Comparison of ENCODE assay signal across 9 mouse cellular contexts in genomic region chr17:36896583-36896982, GRCm38 (mm10). TPM values are rescaled to one million over a fixed set of nuclear protein-coding genes. Genes with fewer than 3 reads are reported as not detected.
A peak's percentile ranks its signal among the peaks of the same experiment; 100 is the strongest.
DNase-seq lines count a peak whose midpoint lies in the region; ATAC-seq and TF ChIP-seq lines count a peak whose summit lies in the region.
"Had no signal": no experiment of that assay in that cellular context is flagged by ENCODE, and none has a peak within 500 bp of the region (broad histone marks: within the 10 kb centered on the region; RNA-seq: fewer than 3 reads in every experiment).

No protein-coding gene starts in this region.

- DNase-seq in CD4-positive, CD25-positive, alpha-beta regulatory T cell, adult 2 months (ENCODE audit: low read depth, low spot score) = peak; percentile 43
- peak; percentile 21 to 60 for DNase-seq in left cerebral cortex, adult 18-20 months (ENCODE audit: low spot score in 2 of 2)
- no peak for DNase-seq in left cerebral cortex, adult 11 months (ENCODE audit: low spot score)
- DNase-seq in R1 (ENCODE audit: low read depth, low spot score) = peak; percentile 69
- DNase-seq in embryo, embryonic 11 days = peak; percentile 42
- peak; percentile 42 for DNase-seq in limb, embryonic 10.5 days (ENCODE audit: low spot score)
- peak; percentile 51 for DNase-seq in stomach, postnatal 0 days (ENCODE audit: low spot score)

- no peak overlapping the region for H3K27ac ChIP-seq in limb, embryonic 10.5 days
- H3K27ac ChIP-seq in stomach, postnatal 0 days (replicated peaks) = no peak overlapping the region
- H3K27ac ChIP-seq: heart, embryonic 13.5 days had no signal

- H3K4me1 ChIP-seq in limb, embryonic 10.5 days = no peaks in the 10 kb centered on the region
- H3K4me1 ChIP-seq in stomach, postnatal 0 days (replicated peaks; ENCODE audit: control insufficient read depth, insufficient read depth) = no peaks in the 10 kb centered on the region
- H3K4me1 ChIP-seq: heart, embryonic 13.5 days had no signal

- H3K9me3 ChIP-seq in limb, embryonic 10.5 days (replicated peaks) = no peaks in the 10 kb centered on the region
- no peaks in the 10 kb centered on the region for H3K9me3 ChIP-seq in stomach, postnatal 0 days (ENCODE audit: control insufficient read depth, low read length)
- H3K9me3 ChIP-seq: heart, embryonic 13.5 days had no signal

- no peak overlapping the region for H3K4me3 ChIP-seq in limb, embryonic 10.5 days
- no peak overlapping the region for H3K4me3 ChIP-seq in stomach, postnatal 0 days (ENCODE audit: low read depth, low read length)
- H3K4me3 ChIP-seq: heart, embryonic 13.5 days had no signal

- no peak for TF ChIP-seq EP300 in stomach, postnatal 0 days (optimal IDR thresholded peaks at IDR 0.05)

- no peak for ATAC-seq in CD4-positive, CD25-positive, alpha-beta regulatory T cell, adult 4 months
- ATAC-seq in stomach, postnatal 0 days (ENCODE audit: low FRiP score, low TSS enrichment) = no peak

- H3K9ac ChIP-seq in stomach, postnatal 0 days (ENCODE audit: low read length) = no peak overlapping the region
- H3K9ac ChIP-seq: heart, embryonic 13.5 days had no signal

- WGBS in limb, embryonic 10.5 days = 88% methylated on average over 1 of the region's 1 CpGs
- 77% methylated on average over 1 of the region's 1 CpGs for WGBS in stomach, postnatal 0 days

- TF ChIP-seq CTCF in stomach, postnatal 0 days (IDR thresholded peaks at IDR 0.05; ENCODE audit: low read depth) = peak; percentile 74

- no peaks in the 10 kb centered on the region for H3K27me3 ChIP-seq in limb, embryonic 10.5 days (ENCODE audit: low read depth, poor library complexity, severe bottlenecking)
- H3K27me3 ChIP-seq in stomach, postnatal 0 days (ENCODE audit: control insufficient read depth, insufficient read depth, low read length) = no peaks in the 10 kb centered on the region

- H3K4me2 ChIP-seq in stomach, postnatal 0 days (replicated peaks; ENCODE audit: low read depth) = no peak overlapping the region
- H3K4me2 ChIP-seq: heart, embryonic 13.5 days had no signal

- H3K36me3 ChIP-seq in limb, embryonic 10.5 days = no peaks in the 10 kb centered on the region
- H3K36me3 ChIP-seq in stomach, postnatal 0 days (ENCODE audit: control insufficient read depth, insufficient read depth, low read length) = no peaks in the 10 kb centered on the region
- H3K36me3 ChIP-seq: heart, embryonic 13.5 days had no signal

RNA-seq across cellular contexts. Expression of gene Trim31, which starts 1.3 kb away (rescaled TPM):
- polyA plus RNA-seq in CD4-positive, CD25-positive, alpha-beta regulatory T cell, adult 4 months (2017; shearing (Covaris generic)) = not detected
- total RNA-seq in left cerebral cortex, adult 18-20 months (2021) = not detected
- polyA plus RNA-seq in limb, embryonic 10.5 days (2016; fragmentation: Nextera tagmentation; extraction: Ambion mirVana) = not detected in 2 replicates
- 1.4 and 1.8 TPM in 2 replicates for polyA plus RNA-seq in stomach, postnatal 0 days (2015; fragmentation: Nextera tagmentation; extraction: Ambion mirVana)
- polyA plus RNA-seq: heart, embryonic 13.5 days had no signal

RNA-seq across cellular contexts. Expression of gene Trim40, which starts 6.7 kb away (rescaled TPM):
- not detected for polyA plus RNA-seq in CD4-positive, CD25-positive, alpha-beta regulatory T cell, adult 4 months (2017; shearing (Covaris generic))
- total RNA-seq in left cerebral cortex, adult 18-20 months (2021) = under 1 TPM in 1 of 2 experiments, not detected in 1; 0.40 TPM
- polyA plus RNA-seq in limb, embryonic 10.5 days (2016; fragmentation: Nextera tagmentation; extraction: Ambion mirVana) = not detected in 2 replicates
- 0.80 and 1.0 TPM in 2 replicates for polyA plus RNA-seq in stomach, postnatal 0 days (2015; fragmentation: Nextera tagmentation; extraction: Ambion mirVana)
- polyA plus RNA-seq: heart, embryonic 13.5 days had no signal

RNA-seq across cellular contexts. Expression of gene Trim10, which starts 27.2 kb away (rescaled TPM):
- under 1 TPM in 1 of 2 experiments, not detected in 1; 0.28 TPM for polyA plus RNA-seq in CD4-positive, CD25-positive, alpha-beta regulatory T cell, adult 4 months (2017; shearing (Covaris generic))
- not detected for total RNA-seq in left cerebral cortex, adult 18-20 months (2021)
- polyA plus RNA-seq in limb, embryonic 10.5 days (2016; fragmentation: Nextera tagmentation; extraction: Ambion mirVana) = 5.1 and 5.8 TPM in 2 replicates
- polyA plus RNA-seq in stomach, postnatal 0 days (2015; fragmentation: Nextera tagmentation; extraction: Ambion mirVana) = 0.28 and 0.32 TPM in 2 replicates

RNA-seq across cellular contexts. Expression of gene Trim15, which starts 29.6 kb away (rescaled TPM):
- polyA plus RNA-seq in CD4-positive, CD25-positive, alpha-beta regulatory T cell, adult 4 months (2017; shearing (Covaris generic)) = under 1 TPM in 1 of 2 experiments, not detected in 1; 0.79 TPM
- total RNA-seq in left cerebral cortex, adult 18-20 months (2021) = not detected
- polyA plus RNA-seq in limb, embryonic 10.5 days (2016; fragmentation: Nextera tagmentation; extraction: Ambion mirVana) = 0.18 and 0.30 TPM in 2 replicates
- polyA plus RNA-seq in stomach, postnatal 0 days (2015; fragmentation: Nextera tagmentation; extraction: Ambion mirVana) = 2.0 and 2.1 TPM in 2 replicates

RNA-seq across cellular contexts. Expression of gene Rnf39, which starts 46.1 kb away (rescaled TPM):
- polyA plus RNA-seq in CD4-positive, CD25-positive, alpha-beta regulatory T cell, adult 4 months (2017; shearing (Covaris generic)) = not detected
- total RNA-seq in left cerebral cortex, adult 18-20 months (2021) = 10 to 100 TPM in 1 of 2 experiments, 1 to 10 TPM in 1; 9.9 to 12.4 TPM
- 0.13 and 0.45 TPM in 2 replicates for polyA plus RNA-seq in limb, embryonic 10.5 days (2016; fragmentation: Nextera tagmentation; extraction: Ambion mirVana)
- polyA plus RNA-seq in stomach, postnatal 0 days (2015; fragmentation: Nextera tagmentation; extraction: Ambion mirVana) = 48.9 and 53.1 TPM in 2 replicates
